Mouse (Mus musculus): ENCODE measurements around the gene Tmem205. TPM values are rescaled to one million over a fixed set of nuclear protein-coding genes. Genes with fewer than 3 reads are reported as not detected.

Tmem205 gene
- total RNA-seq, 2 experiments from 2014 or later, result 31.2 to 35.1 TPM

DNA sequence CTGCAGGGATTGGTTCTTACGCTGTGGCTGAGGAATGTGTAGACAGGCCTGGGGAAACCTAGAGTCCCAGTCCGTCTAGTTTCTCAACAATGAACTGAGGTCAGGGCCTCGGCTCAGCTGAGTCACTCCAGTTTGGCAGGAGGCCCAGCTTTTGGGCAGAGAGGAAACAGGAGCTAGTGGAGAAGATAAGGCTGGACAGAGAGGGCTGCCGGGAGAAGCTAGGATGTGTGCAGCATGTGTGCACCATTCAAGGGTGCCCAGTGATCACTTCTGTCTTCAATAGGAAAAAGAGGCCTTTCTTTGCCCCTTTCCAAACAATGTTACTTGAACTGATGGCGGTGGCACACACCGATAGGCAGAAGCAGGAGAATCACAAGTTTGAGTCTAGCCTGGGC lies 3.3 kb downstream of the Tmem205 start:
- intact Hi-C loops (cut with DNase I), result no loop called here
- DNase-seq (ENCODE audit: extremely low spot score in 1 of 2, low spot score in 2 of 2), result peak in 1 of 2 experiments; percentile 86

DNA sequence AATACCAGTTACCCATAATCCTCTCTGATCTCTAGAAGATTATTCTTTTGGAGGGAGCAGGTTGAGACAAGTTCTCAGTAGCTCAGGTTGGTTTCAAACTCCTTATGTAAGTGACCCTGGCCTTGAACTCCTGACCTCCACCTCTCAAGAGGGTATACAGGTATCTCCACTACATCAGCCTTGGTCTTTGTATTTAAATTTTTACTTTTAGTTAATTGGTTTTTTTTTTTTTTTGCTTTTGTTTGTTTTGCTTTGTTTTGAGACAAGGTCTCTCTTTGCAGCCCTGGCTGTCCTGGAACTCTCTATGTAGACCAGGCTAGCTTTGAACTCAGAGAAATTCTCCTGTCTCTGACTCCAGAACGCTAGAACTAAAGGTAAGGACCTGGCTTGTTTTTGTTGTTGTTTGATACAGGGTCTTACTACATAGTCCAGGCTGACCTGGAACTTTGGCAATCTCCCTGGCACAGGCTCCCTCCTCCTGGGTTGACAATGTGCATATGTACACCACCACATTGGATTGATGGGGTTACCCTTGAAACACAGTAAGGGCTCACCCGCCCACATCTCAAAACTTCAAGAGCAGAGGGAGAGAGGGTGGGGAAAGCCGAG lies 3.8 kb downstream of the Tmem205 start:
- intact Hi-C loops (cut with DNase I), result no loop called here
- no peak for DNase-seq (ENCODE audit: extremely low spot score in 1 of 2, low spot score in 2 of 2)

DNA sequence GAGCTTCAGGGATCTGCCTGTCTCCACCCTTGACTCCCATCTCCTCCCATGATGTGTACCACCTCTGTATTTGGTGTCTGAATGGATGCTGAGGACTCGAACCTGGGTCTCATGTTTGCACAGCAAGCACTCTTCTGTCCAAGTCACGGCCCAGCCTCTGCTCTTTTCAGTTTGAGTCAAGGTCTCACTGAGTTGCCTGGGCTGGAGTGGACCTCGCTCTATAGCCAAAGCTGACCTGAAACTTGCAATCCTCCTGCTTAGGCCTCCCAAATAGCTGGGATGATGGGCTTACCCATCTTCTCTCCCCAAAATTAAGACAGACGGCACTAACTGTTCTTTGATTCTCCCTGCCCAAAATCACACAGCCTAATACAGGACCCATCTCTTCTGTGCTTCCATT lies 4.3 kb downstream of the Tmem205 start:
- no peak for DNase-seq (ENCODE audit: extremely low spot score in 1 of 2, low spot score in 2 of 2)
- intact Hi-C loops (cut with DNase I), result no loop called here

DNA sequence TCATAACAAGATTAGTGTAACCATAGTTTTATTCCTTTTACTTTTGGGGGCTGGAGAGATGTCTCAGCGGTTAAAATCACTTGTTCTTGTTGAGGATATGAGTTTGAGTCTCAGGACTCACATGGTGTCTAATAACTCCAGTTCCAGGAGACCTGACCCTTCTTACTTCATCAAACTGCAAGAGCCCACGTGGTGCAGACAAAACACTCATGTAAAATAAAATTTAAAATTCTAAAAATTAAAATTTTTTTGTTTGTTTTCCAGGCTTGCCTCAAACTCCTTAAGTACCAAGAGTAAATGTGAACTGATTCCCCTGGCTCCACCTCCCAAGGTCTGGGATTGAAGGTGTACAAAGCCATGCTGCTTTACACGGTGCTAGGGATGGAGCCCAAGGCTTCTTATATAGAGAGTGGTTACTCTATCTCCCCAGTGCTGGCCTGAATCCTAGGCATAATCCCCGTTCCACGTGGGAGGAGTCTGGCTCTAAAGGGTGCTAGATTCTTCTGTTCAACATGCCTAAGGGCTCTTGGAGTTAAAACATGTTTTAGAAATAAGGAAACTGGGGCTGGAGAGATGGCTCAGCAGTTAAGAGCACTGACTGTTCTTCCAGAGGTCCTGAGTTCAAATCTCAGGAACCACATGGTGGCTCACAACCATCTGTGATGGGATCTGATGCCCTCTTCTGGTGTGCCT lies 8.5 kb downstream of the Tmem205 start:
- no peak for DNase-seq (ENCODE audit: extremely low spot score in 1 of 2, low spot score in 2 of 2)
- intact Hi-C loops (cut with DNase I), result no loop called here

DNA sequence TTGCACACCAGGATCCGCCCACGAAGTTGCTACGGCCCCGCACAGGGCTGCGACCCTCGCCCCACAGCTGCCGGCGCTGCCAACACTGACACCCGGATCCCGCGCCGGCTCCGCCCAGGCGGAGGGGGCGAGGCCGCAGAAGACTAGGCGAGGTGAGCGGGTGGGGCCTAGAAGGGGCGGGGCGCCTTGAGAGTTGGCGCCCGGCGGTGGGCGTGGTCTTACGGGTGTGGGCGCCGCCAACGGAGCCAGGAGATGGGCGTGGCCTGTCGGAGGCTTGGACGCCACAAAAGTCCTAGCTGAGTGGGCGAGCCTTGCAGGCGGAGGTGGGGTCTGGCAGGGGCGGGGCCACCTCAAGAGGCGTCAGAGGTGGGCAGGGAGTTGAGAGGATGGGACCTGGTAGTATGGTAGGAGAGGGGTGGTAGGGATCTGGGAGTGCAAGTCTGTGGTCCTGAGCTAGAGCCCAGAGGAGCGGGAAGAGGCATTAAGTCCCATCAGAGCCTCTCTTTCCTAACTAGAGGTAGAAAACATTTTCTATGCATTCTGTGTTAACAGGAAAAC lies 9.2 kb downstream of the Tmem205 start, which contains the start of gene Rab3d:
Gene Rab3d (minus strand): TSS at position 158 of the 558 bp plus-strand sequence.
- DNase-seq (ENCODE audit: extremely low spot score in 1 of 2, low spot score in 2 of 2), result peak; percentile 85 to 94
- intact Hi-C loops (cut with DNase I), result no loop called here

DNA sequence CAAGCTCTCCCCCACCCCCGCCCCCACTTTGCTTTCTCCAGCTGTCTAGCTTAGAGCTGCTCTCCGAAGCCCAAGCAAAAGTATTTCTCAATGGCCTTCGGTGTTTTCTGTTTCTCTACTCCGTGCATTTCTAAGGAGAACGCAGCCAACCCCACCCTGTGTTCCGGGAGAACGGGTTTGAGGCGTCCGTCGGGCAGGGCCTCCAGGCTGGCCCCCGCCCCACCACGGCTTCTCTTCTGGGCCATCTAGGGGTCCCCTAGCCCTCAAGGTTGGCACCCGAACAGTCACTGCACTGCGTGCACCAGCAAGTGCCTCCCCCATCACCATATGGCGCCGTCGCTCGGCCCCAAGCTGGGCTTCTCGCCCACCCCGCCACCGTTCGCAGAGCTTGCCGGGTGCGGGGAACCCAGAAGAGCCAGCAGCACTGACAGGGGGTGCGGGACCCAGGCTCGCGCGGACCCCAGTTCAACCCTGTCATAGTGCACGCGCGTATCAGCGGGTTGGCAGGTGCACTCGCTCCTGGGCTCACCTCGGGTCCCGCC lies 9.8 kb downstream of the Tmem205 start:
- DNase-seq (ENCODE audit: extremely low spot score in 1 of 2, low spot score in 2 of 2), result peak; percentile 75 to 81
- intact Hi-C loops (cut with DNase I), result no loop called here

DNA sequence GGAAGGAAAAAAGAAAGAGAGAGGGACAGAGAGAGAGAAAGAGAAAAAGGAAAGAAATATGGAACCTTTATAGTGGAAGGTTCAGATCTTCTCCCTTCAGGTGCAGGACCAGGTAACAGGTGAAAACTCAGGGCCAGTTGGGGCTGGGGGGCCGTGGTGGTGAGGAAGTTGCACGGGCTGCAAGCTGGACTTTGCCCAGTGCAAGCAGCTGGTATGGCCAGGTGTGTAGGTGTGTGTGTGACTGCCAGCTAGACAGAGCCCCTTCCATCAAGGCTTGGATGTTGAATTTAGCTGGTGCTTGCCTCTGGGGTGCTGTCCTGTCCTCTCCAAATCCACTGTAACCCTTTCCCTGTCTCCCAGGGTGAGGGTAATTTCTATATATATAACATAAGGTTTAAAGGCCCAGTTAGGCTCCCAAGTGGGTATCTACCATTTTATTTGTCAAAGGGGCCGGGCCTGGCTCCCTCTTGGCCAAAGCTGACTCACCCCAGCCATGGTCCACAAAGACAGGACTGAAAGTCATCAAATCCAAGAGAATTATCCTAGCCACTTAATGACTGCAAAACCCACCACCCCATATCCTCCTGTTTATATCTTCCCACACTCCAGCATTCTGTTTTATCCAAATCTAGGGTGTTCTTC lies 10.4 kb downstream of the Tmem205 start:
- intact Hi-C loops (cut with DNase I), result no loop called here
- no peak for DNase-seq (ENCODE audit: extremely low spot score in 1 of 2, low spot score in 2 of 2)

DNA sequence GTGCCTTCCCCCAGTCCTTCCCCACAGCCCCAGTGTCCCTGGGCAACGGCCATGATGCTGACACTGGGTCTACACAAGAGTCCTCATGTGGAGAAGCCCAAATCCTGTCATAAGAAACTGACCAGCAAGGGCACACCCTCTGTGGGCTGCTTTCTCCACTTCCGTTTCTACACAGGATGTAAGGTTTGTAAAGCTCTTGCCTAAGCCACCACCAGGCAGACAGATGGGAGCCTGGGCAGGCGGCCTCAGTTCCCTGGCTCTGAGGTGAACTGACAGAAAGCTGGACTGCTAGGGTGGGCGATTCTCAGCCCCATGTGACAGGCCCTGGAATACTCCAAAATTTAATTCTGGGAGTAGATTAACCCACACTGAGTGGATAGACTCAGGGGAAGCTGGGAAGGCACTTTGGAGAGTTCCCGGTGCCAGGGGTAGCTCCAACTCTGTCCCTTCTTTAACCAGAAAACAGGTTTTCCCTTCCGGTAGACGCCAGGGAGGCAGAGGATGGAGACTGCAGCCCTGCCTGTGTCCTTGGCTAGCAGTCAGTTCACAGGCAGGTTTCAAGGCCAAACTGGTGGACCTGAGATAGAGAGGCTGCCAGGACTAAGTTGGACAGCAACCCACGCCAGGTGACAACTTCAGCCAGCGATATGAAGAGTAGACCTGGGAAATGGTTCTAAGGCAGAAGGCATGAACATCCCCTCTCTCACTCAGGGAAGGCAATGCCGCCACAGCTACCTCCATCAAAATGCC lies 17.7 kb downstream of the Tmem205 start:
- no peak for DNase-seq (ENCODE audit: extremely low spot score in 1 of 2, low spot score in 2 of 2)
- intact Hi-C loops (cut with DNase I), result no loop called here

DNA sequence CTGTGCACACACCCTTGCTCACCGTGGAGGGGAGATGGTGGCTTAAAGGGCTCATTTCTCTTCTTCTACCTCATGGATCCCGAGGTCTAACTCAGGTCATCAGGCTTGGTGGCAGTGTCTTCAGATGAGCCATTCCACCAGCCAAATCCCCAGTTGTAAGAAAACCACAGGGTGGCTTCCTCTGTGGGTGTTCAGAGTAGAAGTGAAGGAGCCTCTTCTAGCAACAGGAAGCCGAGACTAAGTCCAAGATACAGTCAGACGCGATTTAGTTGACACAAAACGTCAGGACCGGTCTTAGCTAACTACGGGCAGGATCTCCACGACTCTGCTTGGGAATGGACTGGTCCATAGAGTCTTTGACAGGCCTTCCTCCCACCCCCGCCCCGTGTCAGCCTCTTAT lies 19.1 kb downstream of the Tmem205 start:
- intact Hi-C loops (cut with DNase I), result no loop called here
- no peak for DNase-seq (ENCODE audit: extremely low spot score in 1 of 2, low spot score in 2 of 2)

DNA sequence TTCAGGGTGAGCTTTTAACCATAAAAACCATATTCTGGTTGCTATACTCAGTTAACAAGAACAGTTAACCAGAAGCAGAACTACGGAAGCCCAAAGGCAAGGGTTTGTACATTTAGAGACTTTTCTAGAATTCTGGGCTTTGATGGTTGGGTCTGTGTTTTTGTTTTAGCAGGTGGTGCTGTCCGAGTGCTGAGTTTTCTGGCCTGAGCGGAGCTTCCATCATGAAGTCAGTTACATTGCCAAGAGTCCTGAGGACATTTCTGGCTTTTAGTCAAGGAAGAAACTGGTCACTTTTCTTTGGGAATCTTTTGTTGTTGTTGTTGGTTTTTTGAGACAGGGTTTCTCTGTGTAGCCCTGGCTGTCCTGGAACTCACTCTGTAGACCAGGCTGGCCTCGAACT lies 23.3 kb downstream of the Tmem205 start:
- intact Hi-C loops (cut with DNase I), result no loop called here
- DNase-seq (ENCODE audit: extremely low spot score in 1 of 2, low spot score in 2 of 2), result no peak

DNA sequence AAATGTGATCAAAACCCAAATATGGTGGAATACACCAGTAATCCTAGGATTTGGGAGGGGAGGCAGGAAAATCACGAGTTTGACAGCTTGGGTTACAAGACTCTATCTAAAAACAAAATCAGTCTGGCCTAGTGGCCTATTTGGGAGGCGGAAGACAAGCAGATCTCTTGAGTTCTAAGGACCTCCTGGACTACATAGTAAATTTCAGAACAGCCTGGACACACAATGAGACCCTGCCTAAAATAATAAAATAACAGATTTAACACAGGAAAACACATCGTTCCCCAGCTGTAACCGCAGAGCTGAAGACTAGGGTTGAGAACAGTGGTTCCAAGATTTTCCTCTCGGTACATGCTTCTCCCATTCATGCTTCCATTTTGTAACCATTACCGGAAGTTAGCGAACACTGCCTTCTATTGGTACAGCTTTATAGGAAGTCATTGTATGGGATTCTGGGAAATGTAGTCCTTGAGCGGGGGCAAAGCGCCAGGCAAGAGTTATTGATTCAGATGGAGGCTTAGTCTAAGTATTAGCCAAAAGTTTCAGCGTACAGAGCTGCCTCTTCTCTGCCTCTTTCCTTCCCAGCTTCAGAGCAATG lies 26.0 kb downstream of the Tmem205 start:
- DNase-seq (ENCODE audit: extremely low spot score in 1 of 2, low spot score in 2 of 2), result peak; percentile 75 to 76
- intact Hi-C loops (cut with DNase I), result no loop called here

DNA sequence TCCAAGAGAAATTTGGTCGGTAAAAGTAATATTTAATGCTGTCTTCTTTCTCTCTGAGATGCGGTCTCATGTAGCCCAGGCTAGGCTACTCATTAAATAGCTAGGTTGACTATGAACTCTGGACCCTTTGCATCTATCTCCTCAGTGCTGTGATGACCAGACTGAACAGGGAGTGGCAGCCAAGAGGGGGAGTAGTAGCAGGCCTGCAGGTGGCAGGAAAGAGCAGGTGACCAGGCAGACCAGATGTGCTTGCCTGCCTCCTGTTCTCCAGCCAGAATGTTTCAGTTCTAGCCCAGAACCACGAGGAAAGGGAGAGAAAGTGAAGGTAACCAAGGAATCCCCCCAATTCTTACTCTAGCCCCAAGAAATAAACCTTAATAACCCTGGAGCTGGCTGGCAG lies 38.1 kb downstream of the Tmem205 start:
- intact Hi-C loops (cut with DNase I), result no loop called here

DNA sequence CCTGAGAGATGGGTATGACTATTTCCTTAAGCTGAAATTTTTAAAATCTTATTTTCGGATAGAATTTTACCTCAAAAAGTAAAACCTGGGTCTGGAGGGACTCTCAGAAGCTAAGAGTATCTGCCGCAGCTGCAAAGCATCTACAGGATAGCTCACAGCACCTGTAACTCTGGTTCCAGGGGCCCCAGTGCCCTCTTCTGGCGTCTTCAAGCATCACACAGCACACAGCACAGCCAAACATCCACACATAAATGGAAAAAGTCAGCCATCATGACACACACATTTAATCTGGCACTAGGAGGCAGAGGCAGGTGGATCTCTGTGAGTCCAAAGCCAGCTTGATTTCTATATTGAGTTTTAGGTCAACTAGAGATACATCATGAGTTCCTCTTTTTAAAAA lies 50.8 kb downstream of the Tmem205 start:
- intact Hi-C loops (cut with DNase I), result no loop called here
- DNase-seq (ENCODE audit: extremely low spot score in 1 of 2, low spot score in 2 of 2), result no peak

More for the DNA sequence above, 38.1 kb downstream of the Tmem205 start:
- DNase-seq (ENCODE audit: extremely low spot score in 1 of 2, low spot score in 2 of 2), result no peak

DNA sequence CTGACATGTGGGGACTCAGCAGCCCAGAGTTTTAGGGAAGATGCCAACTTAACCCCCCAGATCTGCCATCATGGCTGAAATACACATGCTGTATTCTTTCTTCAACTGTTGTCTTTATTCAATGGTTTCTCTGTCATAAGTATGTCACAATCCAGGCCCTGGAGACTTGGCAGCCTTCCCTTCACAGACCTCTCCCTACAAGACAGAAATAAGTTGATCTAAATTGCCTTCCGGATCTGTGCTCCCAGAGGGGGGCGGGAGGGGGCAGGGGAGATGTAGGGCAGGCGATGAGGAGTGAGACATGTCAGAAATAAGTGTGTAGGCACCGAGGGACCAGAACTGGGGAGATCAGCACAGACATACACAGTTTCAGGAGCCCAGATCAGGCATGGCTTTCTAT lies 55.2 kb downstream of the Tmem205 start:
- DNase-seq (ENCODE audit: extremely low spot score in 1 of 2, low spot score in 2 of 2), result no peak
- intact Hi-C loops (cut with DNase I), result no loop called here

Other genes with a start within 250 kb of the Tmem205 start
- gene Ldlr, start 204.1 kb downstream of the Tmem205 start, total RNA-seq (2021), result 10 to 100 TPM; 17.2 to 19.2 TPM
- gene Spc24, start 167.3 kb downstream of the Tmem205 start, total RNA-seq (2021), result 1 to 10 TPM; 2.9 to 3.5 TPM
- gene Kank2, start 128.8 kb downstream of the Tmem205 start, total RNA-seq (2021), result 1 to 10 TPM; 6.7 to 7.7 TPM
- not detected for gene Angptl8, start 92.0 kb downstream of the Tmem205 start, total RNA-seq (2021)
- gene Dock6, start 74.9 kb downstream of the Tmem205 start, total RNA-seq (2021), result 10 to 100 TPM; 23.5 to 25.2 TPM
- gene Rab3d, start 9.4 kb downstream of the Tmem205 start, total RNA-seq (2021), result 10 to 100 TPM; 22.0 to 25.0 TPM
- gene Ccdc159, start 85 bp downstream of the Tmem205 start, total RNA-seq (2021), result 10 to 100 TPM; 15.3 to 15.8 TPM
- gene Plppr2, start 9.5 kb upstream of the Tmem205 start, total RNA-seq (2021), result 100 to 1,000 TPM; 259 to 269 TPM
- 10 to 100 TPM; 12.6 to 14.9 TPM for gene Swsap1, start 28.2 kb upstream of the Tmem205 start, total RNA-seq (2021)
- 1 to 10 TPM; 1.4 to 1.9 TPM for gene Epor, start 36.0 kb upstream of the Tmem205 start, total RNA-seq (2021)
- 1 to 10 TPM; 1.3 to 1.8 TPM for gene Rgl3, start 61.9 kb upstream of the Tmem205 start, total RNA-seq (2021)
- gene Ccdc151, start 75.1 kb upstream of the Tmem205 start, total RNA-seq (2021), result 1 to 10 TPM; 5.2 to 6.7 TPM
- 10 to 100 TPM; 92.2 to 94.9 TPM for gene Prkcsh, start 75.2 kb upstream of the Tmem205 start, total RNA-seq (2021)
- gene Elavl3, start 124.5 kb upstream of the Tmem205 start, total RNA-seq (2021), result 100 to 1,000 TPM; 184 to 210 TPM
- gene Gm49318, start 143.7 kb upstream of the Tmem205 start, total RNA-seq (2021), result under 1 TPM; 0.85 to 0.94 TPM
- 10 to 100 TPM; 20.7 to 20.8 TPM for gene Zfp653, start 143.8 kb upstream of the Tmem205 start, total RNA-seq (2021)
- 10 to 100 TPM; 40.5 to 42.8 TPM for gene Ecsit, start 157.9 kb upstream of the Tmem205 start, total RNA-seq (2021)
- under 1 TPM; 0.20 to 0.39 TPM for gene Cnn1, start 171.7 kb upstream of the Tmem205 start, total RNA-seq (2021)
- gene Elof1, start 189.6 kb upstream of the Tmem205 start, total RNA-seq (2021), result 10 to 100 TPM; 63.0 to 63.7 TPM
- gene Acp5, start 208.2 kb upstream of the Tmem205 start, total RNA-seq (2021), result under 1 TPM; 0.61 to 0.75 TPM
- 10 to 100 TPM; 40.9 to 42.3 TPM for gene Pigyl, start 229.3 kb upstream of the Tmem205 start, total RNA-seq (2021)

All from left cerebral cortex, postnatal 10 days (tissue).